Mouse (Mus musculus): Measurements from ENCODE around the gene Pilrb2.

Pilrb2 gene

DNA sequence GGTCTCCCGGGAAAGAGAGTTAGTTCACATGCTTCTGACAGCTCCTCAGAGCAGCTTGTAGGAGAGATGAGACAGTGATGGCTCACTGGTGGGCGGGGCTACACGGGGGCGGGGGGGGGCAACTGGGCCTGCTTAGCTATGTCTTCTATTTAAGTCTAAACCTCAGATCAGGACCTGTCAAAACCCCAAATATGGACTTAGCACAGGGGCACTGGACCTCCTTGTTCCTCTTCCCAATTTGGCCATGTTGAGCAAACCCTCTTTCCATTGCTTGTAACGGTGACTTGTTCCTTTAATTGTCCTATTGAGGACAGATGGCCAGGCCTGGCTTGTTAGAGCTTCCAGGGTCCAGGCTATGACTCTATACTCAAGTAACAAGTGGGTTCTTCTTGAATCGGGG lies 40.1 kb downstream of the Pilrb2 start:
- no peak for DNase-seq

DNA sequence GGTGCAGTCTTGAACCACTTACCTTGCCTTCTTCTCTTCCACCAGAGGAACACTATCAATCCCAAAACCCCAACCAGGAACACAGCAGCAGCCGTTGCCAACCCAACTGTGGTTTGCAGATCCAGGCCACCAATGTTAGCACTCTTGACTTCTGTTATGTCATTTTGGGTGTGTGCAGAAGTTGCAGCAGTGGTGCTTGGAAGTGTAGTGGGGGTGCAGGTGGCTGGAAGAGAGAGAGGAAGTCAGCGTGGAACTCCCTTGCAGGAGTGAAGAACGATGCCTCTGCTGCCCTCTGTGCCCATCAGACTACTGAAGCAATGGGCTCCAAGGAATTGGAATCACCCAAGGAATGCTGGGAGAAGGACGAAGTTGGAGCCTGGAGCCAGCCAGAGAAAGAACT lies 40.5 kb downstream of the Pilrb2 start:
- no peak for DNase-seq

DNA sequence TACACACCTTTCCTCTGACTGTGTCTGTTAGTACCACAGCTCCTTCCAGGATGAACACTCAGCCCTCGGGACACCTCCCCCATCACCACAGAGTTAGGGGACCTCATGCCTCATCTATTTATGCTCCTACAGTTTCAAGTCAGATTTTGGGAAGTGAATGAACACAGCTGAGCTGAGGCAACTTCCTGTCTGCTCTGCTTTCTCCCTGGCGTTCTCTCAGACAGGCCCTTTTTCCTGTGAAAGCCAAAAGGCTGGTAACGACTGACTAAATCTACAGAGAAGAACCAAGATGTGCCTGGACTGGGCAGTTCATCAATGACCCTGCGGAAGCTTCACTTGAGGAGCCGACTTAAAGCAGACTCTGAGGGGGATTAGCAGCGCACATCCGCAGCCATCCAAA lies 41.4 kb downstream of the Pilrb2 start:
- no peak for DNase-seq

DNA sequence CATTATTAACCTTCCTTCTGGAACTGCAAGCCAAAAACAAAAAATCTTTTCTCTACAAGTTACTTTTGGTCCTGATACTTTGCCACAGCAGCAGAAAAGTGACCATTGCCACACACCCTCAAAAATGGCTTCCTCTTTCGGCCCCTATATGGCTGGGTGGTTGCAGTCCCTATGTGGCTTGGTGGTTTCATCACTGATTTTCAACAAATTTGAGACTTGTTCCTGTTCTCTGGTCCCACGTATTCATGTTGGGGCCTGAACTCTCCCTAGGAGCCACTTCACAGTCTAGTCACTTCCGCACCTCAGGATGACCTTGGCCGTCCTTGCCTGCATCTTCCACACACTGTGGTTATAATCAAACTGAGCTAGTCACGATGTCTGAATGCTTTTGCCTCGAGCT lies 42.9 kb downstream of the Pilrb2 start:
- no peak for DNase-seq

DNA sequence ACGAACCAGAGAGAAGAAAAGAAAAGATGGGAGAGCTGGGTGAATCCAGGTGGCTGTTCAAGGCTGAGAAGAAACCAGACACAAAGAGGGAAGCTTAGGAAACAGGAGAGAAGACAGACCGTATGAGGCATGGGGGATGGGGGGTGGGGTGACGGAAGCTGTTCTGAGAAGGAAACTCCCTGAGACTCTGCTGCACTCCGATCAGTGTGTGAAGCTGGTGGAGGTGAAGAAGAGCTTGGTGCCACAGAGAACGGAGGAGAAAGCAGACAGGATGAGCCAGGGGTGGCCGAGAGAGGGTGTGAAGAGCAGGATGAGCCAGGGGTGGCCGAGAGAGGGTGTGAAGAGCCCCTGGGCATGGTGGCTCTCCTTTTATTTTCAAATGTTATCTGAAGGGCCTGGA lies 45.2 kb downstream of the Pilrb2 start:
- DNase-seq: no peak

DNA sequence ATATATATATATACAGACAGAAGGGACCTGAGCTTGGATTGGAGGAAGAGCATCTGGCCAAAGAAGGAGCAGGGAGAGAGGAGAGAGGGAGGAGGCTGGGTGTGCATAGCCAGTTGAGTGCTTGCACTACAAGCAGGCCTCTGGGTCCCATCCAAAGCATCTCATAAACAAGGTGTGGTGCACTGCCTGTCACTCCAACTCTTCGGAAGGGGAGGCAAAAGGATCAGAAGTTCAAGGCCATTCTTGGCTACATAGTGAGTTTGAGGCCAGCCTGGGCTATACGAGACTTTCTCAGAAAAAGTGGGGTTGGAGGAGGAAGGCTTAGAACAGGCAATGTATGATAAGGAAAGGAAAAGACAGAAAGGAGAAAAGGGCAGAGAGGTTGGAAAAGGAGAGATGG lies 45.6 kb downstream of the Pilrb2 start:
- DNase-seq: no peak

DNA sequence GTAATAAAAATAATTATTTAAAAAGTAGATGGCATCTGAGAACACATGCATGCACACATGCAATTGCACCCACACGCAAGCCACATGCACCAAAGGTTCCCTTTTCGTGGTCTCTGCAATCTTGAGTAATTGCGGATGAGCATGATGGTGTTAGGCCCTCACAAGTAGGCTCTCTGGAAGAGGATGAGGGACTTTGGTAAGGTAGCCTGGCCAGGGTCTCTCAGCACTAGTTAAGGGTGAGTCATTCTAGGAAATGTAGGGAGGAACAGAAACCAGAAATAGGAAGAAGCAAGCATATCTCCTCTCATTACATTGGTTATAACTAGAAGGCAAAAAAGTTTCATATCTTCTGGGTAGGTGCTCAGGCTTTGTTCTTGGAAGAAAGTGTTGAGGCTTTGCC lies 46.6 kb downstream of the Pilrb2 start:
- DNase-seq: no peak

DNA sequence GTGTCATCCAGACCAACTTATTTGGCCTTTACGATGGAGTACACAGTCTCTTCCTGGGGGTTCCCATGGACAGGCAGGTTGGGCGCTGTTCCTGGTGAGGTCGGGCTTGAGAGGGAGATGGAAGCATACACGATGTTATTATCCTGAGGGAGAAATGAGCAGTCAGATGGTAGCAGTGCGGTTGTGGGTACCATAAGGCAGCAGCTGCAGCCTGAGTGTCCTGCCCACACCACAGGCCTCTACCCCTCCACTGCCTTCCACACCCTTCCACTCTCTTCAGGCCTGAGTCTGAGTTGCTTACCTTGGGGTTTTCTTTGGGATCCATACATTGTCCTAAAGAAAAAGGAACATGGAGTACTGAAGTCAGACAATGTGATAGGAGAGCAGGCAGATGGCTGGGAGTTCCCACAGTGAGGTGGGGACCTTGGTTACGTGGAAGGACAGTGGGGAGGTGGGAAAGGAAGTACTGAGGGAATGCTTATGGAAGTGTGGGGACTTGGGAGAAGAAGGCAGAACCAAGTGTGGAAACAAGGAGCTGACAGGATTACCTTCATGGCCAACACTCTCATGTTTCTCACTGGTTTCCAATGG lies 48.1 kb downstream of the Pilrb2 start:
- no peak for DNase-seq

DNA sequence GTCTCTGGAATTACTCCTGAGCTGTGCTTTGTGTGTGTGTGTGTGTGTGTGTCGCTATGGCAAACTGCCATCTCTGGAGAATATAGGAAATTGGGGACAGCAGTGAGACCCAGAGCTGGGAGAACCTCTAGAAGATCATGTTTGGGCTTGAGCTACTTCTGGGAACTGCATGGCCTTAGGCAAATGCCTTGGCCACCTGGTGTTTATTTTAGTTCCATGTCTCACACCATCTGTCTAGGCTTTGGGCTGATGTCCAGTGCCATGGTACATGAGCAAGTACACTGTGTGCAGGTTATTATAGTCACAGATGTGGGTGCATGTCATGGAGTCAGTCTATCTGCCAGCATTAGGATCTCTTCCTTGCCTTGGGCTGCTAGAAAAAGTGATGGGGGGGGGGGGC lies 49.0 kb downstream of the Pilrb2 start:
- no peak for DNase-seq

DNA sequence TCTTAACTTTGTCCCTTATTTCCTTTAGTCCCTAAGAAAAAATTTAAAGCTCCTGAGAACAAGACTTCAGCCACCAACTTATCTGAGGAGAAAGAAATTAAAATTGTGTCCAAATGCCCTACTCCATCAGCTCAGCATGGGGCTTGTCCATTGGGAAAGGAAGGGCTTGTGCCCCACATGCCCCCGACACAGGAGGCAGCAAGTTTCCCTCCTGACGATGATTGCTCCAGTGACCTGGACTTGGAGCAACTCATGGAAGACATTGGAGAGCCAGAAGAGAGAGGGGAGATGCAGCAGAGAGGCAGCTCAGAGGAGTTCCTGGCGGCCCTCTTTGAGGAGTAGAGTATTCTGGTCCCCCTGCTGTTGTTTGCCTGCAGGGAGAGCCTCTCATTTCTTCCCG lies 49.5 kb downstream of the Pilrb2 start:
- no peak for DNase-seq

DNA sequence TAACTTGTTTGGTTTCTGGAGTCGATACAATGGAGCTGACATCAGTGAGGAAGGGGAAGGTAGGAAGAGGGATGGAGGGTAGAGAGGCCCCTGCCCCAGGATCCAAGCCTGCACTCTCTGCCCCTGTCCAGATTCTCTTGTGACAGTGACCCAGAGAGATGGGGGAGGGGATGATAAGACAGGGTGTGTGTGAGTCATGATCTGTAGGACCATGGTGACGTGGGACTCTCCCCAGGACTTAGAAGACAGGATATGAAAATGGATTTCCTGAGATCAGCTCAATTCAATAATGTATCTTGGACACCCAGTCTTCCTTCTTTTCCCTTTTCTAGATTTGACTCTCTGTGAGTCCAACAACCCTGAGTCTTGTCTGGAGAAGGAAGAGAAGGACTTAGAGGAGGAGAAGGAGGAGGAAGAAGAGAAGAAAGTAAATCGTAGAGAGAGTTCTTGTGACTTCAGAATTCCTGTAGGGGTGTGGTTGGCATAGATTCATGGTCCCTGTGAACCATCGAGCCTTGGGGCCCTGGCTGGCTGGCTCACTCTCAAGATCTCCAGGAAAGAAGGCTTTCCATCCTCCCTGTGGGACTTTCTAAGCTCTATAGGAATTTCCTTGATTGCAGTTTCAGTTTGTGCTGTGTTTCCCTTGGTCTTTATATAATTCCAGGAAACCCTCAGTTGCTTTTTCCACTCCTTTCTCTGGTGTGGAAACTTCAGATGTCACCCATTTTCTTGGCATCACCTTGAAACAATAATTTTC lies 54.0 kb downstream of the Pilrb2 start:
- no peak for DNase-seq
